Mouse (Mus musculus): ENCODE data around the gene Vmn1r122.
"Not testable (repeated sequence)": the region's sequence is repeated elsewhere in the genome, so short reads cannot be mapped to it uniquely, and the experiment has no call there.

Vmn1r122 gene

GRCm38 (mm10) chr7:21134028-21134427, at the start of gene Vmn1r122:
TSS of gene Vmn1r122 (minus strand) at chr7:21134128.
- DNase-seq (ENCODE audit: low read depth, low spot score): not testable (repeated sequence)

DNA sequence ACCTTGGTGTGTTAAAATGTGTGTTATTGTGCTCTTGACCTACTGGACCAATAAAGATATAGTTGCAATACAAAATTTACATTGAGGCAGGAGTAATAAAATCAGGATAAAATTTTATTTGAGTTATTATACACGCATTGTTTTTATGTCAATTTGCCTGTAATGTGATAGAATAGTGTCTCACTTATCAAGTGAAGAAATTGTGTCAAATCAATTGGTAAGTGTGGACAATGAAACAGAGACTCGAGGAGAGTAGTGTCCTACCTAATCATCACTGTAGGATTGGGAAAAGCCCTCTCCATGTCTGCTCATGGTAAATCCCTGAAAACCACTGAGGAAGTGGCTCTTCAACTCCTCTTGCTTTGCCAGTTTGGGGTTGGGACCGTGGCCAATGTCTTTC, 28.0 kb upstream of the Vmn1r122 start, which contains the start of gene Vmn1r123:
Gene Vmn1r123 (plus strand): TSS at position 301 of the 400 bp plus-strand sequence.
- not testable (repeated sequence) for DNase-seq (ENCODE audit: low read depth, low spot score)

DNA sequence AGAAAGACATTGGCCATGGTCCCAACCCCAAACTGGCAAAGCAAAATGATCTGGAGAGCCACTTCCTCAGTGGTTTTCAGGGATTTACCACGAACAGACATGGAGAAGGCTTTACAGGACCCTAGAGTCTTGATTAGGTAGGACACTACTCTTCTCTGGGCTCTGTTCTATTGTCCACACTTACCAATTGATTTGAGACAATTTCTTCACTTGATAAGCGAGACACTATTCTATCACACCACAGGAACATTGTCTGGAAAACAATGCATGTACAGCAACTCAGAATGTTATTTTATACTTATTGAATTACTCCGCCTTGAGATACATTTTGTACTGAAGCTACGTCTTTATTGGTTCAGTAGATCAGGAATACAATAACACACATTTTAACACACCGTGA, 35.5 kb downstream of the Vmn1r122 start, which contains the start of gene Vmn1r121:
Gene Vmn1r121 (minus strand): TSS at position 101 of the 400 bp plus-strand sequence.
- not testable (repeated sequence) for DNase-seq (ENCODE audit: low read depth, low spot score)
